Mouse (Mus musculus) C2C12 (cell line): ENCODE data around the gene AB124611. TPM values are rescaled to one million over a fixed set of nuclear protein-coding genes. Genes with fewer than 3 reads are reported as not detected.

Experiments used
- H3K27me3 ChIP-seq: one replicate; pipeline ENCODE4 v1.6.1; 2011; ENCODE audit not compliant: control insufficient read depth, insufficient read depth, insufficient read length
- H3K36me3 ChIP-seq: one replicate; pipeline ENCODE4 v1.6.1; 2011; ENCODE audit not compliant: control insufficient read depth, insufficient read depth
- H3K4me3 ChIP-seq: one replicate; pipeline ENCODE4 v1.5.1; 2011; ENCODE audit warnings: mild to moderate bottlenecking, control low read depth; ENCODE audit not compliant: poor library complexity, insufficient read depth, severe bottlenecking
- H3K79me2 ChIP-seq: one replicate; pipeline ENCODE4 v1.6.1; 2011; ENCODE audit not compliant: control insufficient read depth, insufficient read depth
- H3K79me3 ChIP-seq: one replicate; pipeline ENCODE4 v1.6.1; 2011; ENCODE audit warnings: low read depth, control low read depth
- H3ac ChIP-seq: one replicate; pipeline ENCODE3; 2011; ENCODE audit warnings: low read depth; ENCODE audit not compliant: control insufficient read depth, insufficient read length
- CEBPB ChIP-seq: IDR thresholded peaks from one replicate; pipeline ENCODE4 v1.6.1; 2011; ENCODE audit warnings: low read depth, mild to moderate bottlenecking, control low read depth, moderate library complexity
- CTCF ChIP-seq: IDR thresholded peaks from one replicate; pipeline ENCODE4 v1.5.1; 2011; ENCODE audit not compliant: control insufficient read depth, insufficient read depth, insufficient read length
- FOSL1 ChIP-seq: IDR thresholded peaks from one replicate; pipeline ENCODE4 v1.8.0; 2011; ENCODE audit warnings: mild to moderate bottlenecking, low read length; ENCODE audit not compliant: poor library complexity, insufficient read depth, severe bottlenecking
- MAX ChIP-seq: IDR thresholded peaks from one replicate; pipeline ENCODE4 v1.6.1; 2011; ENCODE audit warnings: mild to moderate bottlenecking, control low read depth
- MYOD1 ChIP-seq: IDR thresholded peaks from one replicate; pipeline ENCODE4 v1.6.1; 2011; ENCODE audit warnings: low read depth; ENCODE audit not compliant: control insufficient read depth, insufficient read length
- MYOG ChIP-seq: IDR thresholded peaks from one replicate; pipeline ENCODE4 v1.6.1; 2011; ENCODE audit not compliant: control insufficient read depth, insufficient read length; ENCODE audit errors: extremely low read depth
- USF1 ChIP-seq: IDR thresholded peaks from one replicate; pipeline ENCODE4 v1.6.1; 2011; ENCODE audit warnings: low read depth, mild to moderate bottlenecking, control low read depth, moderate library complexity
- polyA plus RNA-seq: library from polyadenylated mRNA; unstranded; fragments of >200 nt; fragmentation: generic; extraction: Trizol; gene quantifications from one replicate; pipeline ENCODE4 v1.2.1, GENCODE M21; 2012; ENCODE audit warnings: missing spikeins

The AB124611 gene
- polyA plus RNA-seq, 1 experiment = 0.19 TPM

DNA sequence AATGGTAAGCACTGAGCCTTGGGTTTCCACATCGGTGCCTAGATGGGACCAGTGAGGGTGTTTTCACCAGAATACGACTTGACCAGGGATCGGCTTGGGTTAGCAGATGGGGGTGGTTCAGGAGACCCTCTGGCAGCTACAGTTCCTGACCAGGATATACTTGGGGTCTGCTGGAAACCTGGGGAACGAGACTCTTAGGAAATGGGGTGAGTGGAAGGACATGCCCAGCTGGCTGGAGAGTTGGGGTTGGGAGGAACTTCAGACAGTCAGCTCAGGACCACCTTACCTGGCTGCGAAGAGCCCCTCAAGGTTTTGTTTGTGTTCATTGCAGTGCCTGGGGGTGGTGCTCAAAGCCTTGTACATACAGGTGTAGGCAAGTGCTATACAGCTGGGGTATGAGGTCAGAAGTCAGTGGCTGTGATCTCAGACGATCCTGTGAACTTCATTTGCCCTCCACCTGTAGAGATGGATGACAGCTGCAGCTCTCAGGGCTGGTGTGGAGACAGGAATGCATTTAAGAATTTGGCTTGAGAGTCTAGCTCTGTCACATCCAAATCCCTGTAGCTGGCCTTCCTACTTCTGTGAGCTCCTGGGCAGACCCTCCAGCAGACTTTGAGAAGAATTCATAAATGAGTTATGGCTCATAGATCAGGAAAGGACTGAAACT is 27.8 kb downstream of the AB124611 start:
- Histone ChIP-seq H3ac (no peak overlapping the region), H3K79me2 (peaks cover 100% of the 10 kb centered on the region), H3K79me3 (peaks cover 80% of the 10 kb centered on the region), H3K36me3 (peaks cover 38% of the 10 kb centered on the region), H3K27me3 (no peaks in the 10 kb centered on the region), H3K4me3 (no peak overlapping the region)
- TF ChIP-seq CEBPB (no peak), MAX (no peak), MYOD1 (no peak), CTCF (no peak), FOSL1 (no peak), MYOG (no peak), USF1 (no peak)

DNA sequence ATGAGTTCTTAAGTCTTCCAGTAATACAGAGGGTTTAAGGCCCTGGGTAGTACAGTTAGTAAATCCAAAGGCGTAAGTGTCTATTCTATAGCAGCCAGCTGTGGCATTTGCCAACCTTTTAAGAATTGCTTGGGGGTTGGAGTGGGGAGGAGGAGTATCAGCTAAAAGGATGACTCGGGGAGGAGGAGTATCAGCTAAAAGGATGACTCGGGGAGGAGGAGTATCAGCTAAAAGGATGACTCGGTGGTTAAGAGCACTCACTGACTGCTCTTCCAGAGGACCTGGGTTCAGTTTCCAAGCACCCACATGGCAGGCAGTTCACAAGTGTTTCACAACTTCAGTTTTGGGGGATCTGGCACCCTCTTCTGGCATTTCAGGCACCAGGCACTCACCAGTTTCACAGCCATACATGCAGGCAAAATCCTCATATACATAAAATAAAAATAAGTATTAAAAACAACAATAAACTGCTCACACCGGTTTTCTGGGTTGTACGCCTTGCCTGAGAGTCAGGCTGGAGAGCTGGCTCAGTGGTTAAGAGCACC is 29.3 kb downstream of the AB124611 start:
- H3K79me3 ChIP-seq = peaks cover 78% of the 10 kb centered on the region
- no peaks in the 10 kb centered on the region for H3K27me3 ChIP-seq
- H3K4me3 ChIP-seq = no peak overlapping the region
- H3ac ChIP-seq = no peak overlapping the region
- H3K79me2 ChIP-seq = peaks cover 100% of the 10 kb centered on the region
- TF ChIP-seq MYOG (no peak), CEBPB (peak; percentile 25)
- peaks cover 27% of the 10 kb centered on the region for H3K36me3 ChIP-seq

GRCm38 (mm10) chr9:21556996-21557395 is 31.0 kb downstream of the AB124611 start:
- H3K4me3 ChIP-seq = no peak overlapping the region
- peaks cover 26% of the 10 kb centered on the region for H3K36me3 ChIP-seq
- peaks cover 72% of the 10 kb centered on the region for H3K79me3 ChIP-seq
- H3K79me2 ChIP-seq = peaks cover 100% of the 10 kb centered on the region
- no peak overlapping the region for H3ac ChIP-seq
- no peaks in the 10 kb centered on the region for H3K27me3 ChIP-seq
- TF ChIP-seq MYOG = no peak
- TF ChIP-seq MYOD1 = no peak
- no peak for TF ChIP-seq USF1
- no peak for TF ChIP-seq CEBPB
- no peak for TF ChIP-seq FOSL1
- no peak for TF ChIP-seq CTCF
- no peak for TF ChIP-seq MAX

DNA sequence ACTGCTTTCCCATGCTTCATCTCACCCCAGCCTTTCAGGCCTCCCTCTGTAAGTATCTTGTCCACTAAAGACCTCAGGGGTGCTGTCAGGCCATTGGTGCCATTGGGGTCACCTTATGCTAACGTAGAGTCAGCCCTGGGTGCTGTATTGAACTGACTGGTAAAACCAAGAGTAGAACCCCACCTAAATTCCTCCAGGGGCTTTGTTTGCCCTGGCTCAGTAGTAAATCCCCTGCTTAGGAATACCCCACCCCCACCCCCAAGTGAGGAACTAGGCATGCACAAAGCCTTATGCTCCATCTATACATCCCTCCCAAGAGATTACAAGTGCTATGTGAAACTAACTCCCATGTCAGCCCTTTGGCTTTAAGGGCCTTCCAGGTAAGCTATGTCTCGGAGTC is 31.6 kb downstream of the AB124611 start:
- Histone ChIP-seq H3K27me3 (no peaks in the 10 kb centered on the region), H3K79me3 (peaks cover 72% of the 10 kb centered on the region), H3K36me3 (peaks cover 26% of the 10 kb centered on the region), H3K79me2 (peaks cover 100% of the 10 kb centered on the region), H3K4me3 (no peak overlapping the region), H3ac (no peak overlapping the region)
- TF ChIP-seq MAX (no peak), CTCF (no peak), FOSL1 (no peak), MYOD1 (no peak), MYOG (no peak), CEBPB (no peak), USF1 (no peak)

- Histone ChIP-seq H3K79me3 (peaks cover 68% of the 10 kb centered on the region), H3K4me3 (no peak overlapping the region), H3K27me3 (no peaks in the 10 kb centered on the region), H3K79me2 (peaks cover 100% of the 10 kb centered on the region), H3K36me3 (peaks cover 26% of the 10 kb centered on the region), H3ac (no peak overlapping the region)
- TF ChIP-seq USF1 = no peak
- TF ChIP-seq MAX = no peak
- no peak for TF ChIP-seq FOSL1
- no peak for TF ChIP-seq CEBPB
- TF ChIP-seq MYOD1 = no peak
- no peak for TF ChIP-seq CTCF
- no peak for TF ChIP-seq MYOG
Measured at GRCm38 (mm10) chr9:21558366-21558765, 32.4 kb downstream of the AB124611 start.

GRCm38 (mm10) chr9:21559151-21559550 is 33.2 kb downstream of the AB124611 start:
- no peak overlapping the region for H3K4me3 ChIP-seq
- H3K79me3 ChIP-seq = peaks cover 64% of the 10 kb centered on the region
- peaks cover 100% of the 10 kb centered on the region for H3K79me2 ChIP-seq
- H3K36me3 ChIP-seq = peaks cover 24% of the 10 kb centered on the region
- no peaks in the 10 kb centered on the region for H3K27me3 ChIP-seq
- H3ac ChIP-seq = no peak overlapping the region
- no peak for TF ChIP-seq CEBPB
- no peak for TF ChIP-seq USF1
- TF ChIP-seq MYOD1 = no peak
- TF ChIP-seq MAX = no peak
